20 mouse cellular contexts compared by ENCODE assay signal in genomic region chr13:23765172-23765513, GRCm38 (mm10). TPM values are rescaled to one million over a fixed set of nuclear protein-coding genes. Genes with fewer than 3 reads are reported as not detected.
DNase-seq lines count a peak whose midpoint lies in the region; ATAC-seq and TF ChIP-seq lines count a peak whose summit lies in the region.
"Had no signal": no experiment of that assay in that cellular context is flagged by ENCODE, and none has a peak within 500 bp of the region (broad histone marks: within the 10 kb centered on the region; RNA-seq: fewer than 3 reads in every experiment).

No protein-coding gene starts in this region.

- H3K79me2 ChIP-seq in myocyte (ENCODE audit: control insufficient read depth, insufficient read depth) = no peaks in the 10 kb centered on the region

- peaks cover 18% of the 10 kb centered on the region for H3K4me1 ChIP-seq in forebrain, embryonic 12.5 days
- H3K4me1 ChIP-seq in forebrain, embryonic 11.5 days (replicated peaks; ENCODE audit: control insufficient read depth, insufficient read depth, low read length) = peaks cover 4% of the 10 kb centered on the region; the same call in 1 of the 2 replicates
- peaks cover 30% of the 10 kb centered on the region for H3K4me1 ChIP-seq in midbrain, embryonic 10.5 days
- peaks cover 21% of the 10 kb centered on the region for H3K4me1 ChIP-seq in midbrain, embryonic 16.5 days (ENCODE audit: control insufficient read depth, insufficient read depth, low read length)
- H3K4me1 ChIP-seq in embryonic facial prominence, embryonic 15.5 days = peaks cover 29% of the 10 kb centered on the region

- WGBS in forebrain, embryonic 12.5 days = 66% methylated on average over 1 of the region's 1 CpGs
- WGBS in forebrain, embryonic 11.5 days = 74% methylated on average over 1 of the region's 1 CpGs
- WGBS in midbrain, embryonic 10.5 days = 75% methylated on average over 1 of the region's 1 CpGs
- WGBS in midbrain, embryonic 16.5 days = 68% methylated on average over 1 of the region's 1 CpGs
- 83% methylated on average over 1 of the region's 1 CpGs for WGBS in embryonic facial prominence, embryonic 15.5 days

- no peak overlapping the region for H3K9ac ChIP-seq in forebrain, embryonic 12.5 days
- no peak overlapping the region for H3K9ac ChIP-seq in forebrain, embryonic 11.5 days (ENCODE audit: low read length)
- H3K9ac ChIP-seq in midbrain, embryonic 16.5 days (ENCODE audit: low read depth, low read length) = no peak overlapping the region
- no peak overlapping the region for H3K9ac ChIP-seq in embryonic facial prominence, embryonic 15.5 days
- H3K9ac ChIP-seq: forebrain, embryonic 15.5 days; midbrain, embryonic 12.5 days; neural tube, embryonic 12.5 days had no signal

- 0 out of 2 replicates have a peak overlapping the region, but pooled peaks have one; percentile 70 for H3K4me2 ChIP-seq in forebrain, embryonic 12.5 days
- no peak overlapping the region for H3K4me2 ChIP-seq in forebrain, embryonic 11.5 days (ENCODE audit: low read depth, low read length, severe bottlenecking)
- H3K4me2 ChIP-seq in midbrain, embryonic 16.5 days (ENCODE audit: low read length) = no peak overlapping the region
- peak overlapping the region; percentile 84; the same call in 1 of the 2 replicates for H3K4me2 ChIP-seq in embryonic facial prominence, embryonic 15.5 days (replicated peaks)
- H3K4me2 ChIP-seq in myocyte (ENCODE audit: low read depth) = no peak overlapping the region

- no peak for DNase-seq in forebrain, embryonic 11.5 days (ENCODE audit: low spot score)
- DNase-seq in midbrain, embryonic 10.5 days (ENCODE audit: low spot score) = no peak
- no peak for DNase-seq in spleen, adult 18-20 months
- DNase-seq: adrenal gland, postnatal 25 days; cerebellum, adult 11-12 months; gastrocnemius, postnatal 14 days; kidney, adult 9 months; lung, postnatal 10 days; retina, postnatal 1 day had no signal

- ATAC-seq in forebrain, embryonic 12.5 days (ENCODE audit: low FRiP score) = no peak
- no peak for ATAC-seq in forebrain, embryonic 11.5 days (replicated peaks; ENCODE audit: low FRiP score)
- ATAC-seq in midbrain, embryonic 16.5 days = no peak
- no peak for ATAC-seq in embryonic facial prominence, embryonic 15.5 days (ENCODE audit: insufficient number of reproducible peaks, low FRiP score, low TSS enrichment, low read depth)
- ATAC-seq in activated CD4-positive, CD25-positive, alpha-beta regulatory T cell, adult 4 months = no peak
- ATAC-seq: forebrain, embryonic 15.5 days had no signal

- no peaks in the 10 kb centered on the region for H3K9me3 ChIP-seq in forebrain, embryonic 12.5 days
- no peaks in the 10 kb centered on the region for H3K9me3 ChIP-seq in forebrain, embryonic 11.5 days (ENCODE audit: control insufficient read depth, low read length)
- no peaks in the 10 kb centered on the region for H3K9me3 ChIP-seq in midbrain, embryonic 10.5 days (replicated peaks)
- no peaks in the 10 kb centered on the region for H3K9me3 ChIP-seq in midbrain, embryonic 16.5 days (replicated peaks; ENCODE audit: control insufficient read depth, low read length, poor library complexity, severe bottlenecking)
- H3K9me3 ChIP-seq in embryonic facial prominence, embryonic 15.5 days (replicated peaks) = no peaks in the 10 kb centered on the region
- H3K9me3 ChIP-seq: forebrain, embryonic 15.5 days; hindbrain, embryonic 15.5 days; midbrain, embryonic 12.5 days; neural tube, embryonic 12.5 days had no signal

- H3K36me3 ChIP-seq in forebrain, embryonic 12.5 days (replicated peaks) = no peaks in the 10 kb centered on the region
- no peaks in the 10 kb centered on the region for H3K36me3 ChIP-seq in forebrain, embryonic 11.5 days (ENCODE audit: control insufficient read depth, insufficient read depth, low read length)
- H3K36me3 ChIP-seq in midbrain, embryonic 10.5 days = no peaks in the 10 kb centered on the region
- no peaks in the 10 kb centered on the region for H3K36me3 ChIP-seq in midbrain, embryonic 16.5 days (ENCODE audit: control insufficient read depth, insufficient read depth, low read length)
- H3K36me3 ChIP-seq in embryonic facial prominence, embryonic 15.5 days = no peaks in the 10 kb centered on the region
- H3K36me3 ChIP-seq in myocyte (ENCODE audit: control insufficient read depth, insufficient read depth) = no peaks in the 10 kb centered on the region
- H3K36me3 ChIP-seq: forebrain, embryonic 15.5 days; hindbrain, embryonic 15.5 days; midbrain, embryonic 12.5 days; neural tube, embryonic 12.5 days had no signal

- H3K27me3 ChIP-seq in forebrain, embryonic 12.5 days = no peaks in the 10 kb centered on the region
- no peaks in the 10 kb centered on the region for H3K27me3 ChIP-seq in forebrain, embryonic 11.5 days (ENCODE audit: control insufficient read depth, insufficient read depth, low read length)
- H3K27me3 ChIP-seq in midbrain, embryonic 10.5 days (ENCODE audit: low read depth, poor library complexity, severe bottlenecking) = no peaks in the 10 kb centered on the region
- no peaks in the 10 kb centered on the region for H3K27me3 ChIP-seq in midbrain, embryonic 16.5 days (ENCODE audit: control insufficient read depth, insufficient read depth, low read depth, low read length)
- no peaks in the 10 kb centered on the region for H3K27me3 ChIP-seq in embryonic facial prominence, embryonic 15.5 days
- H3K27me3 ChIP-seq in myocyte (ENCODE audit: control insufficient read depth, insufficient read depth, insufficient read length) = no peaks in the 10 kb centered on the region
- H3K27me3 ChIP-seq: forebrain, embryonic 15.5 days; hindbrain, embryonic 15.5 days; midbrain, embryonic 12.5 days; neural tube, embryonic 12.5 days had no signal

- no peak for TF ChIP-seq POLR2A in myocyte (IDR thresholded peaks at IDR 0.05; ENCODE audit: insufficient read length, low read depth)

- H3K4me3 ChIP-seq in forebrain, embryonic 12.5 days (replicated peaks) = no peak overlapping the region
- H3K4me3 ChIP-seq in forebrain, embryonic 11.5 days (ENCODE audit: low read depth, low read length) = no peak overlapping the region
- peak overlapping the region; percentile 69 for H3K4me3 ChIP-seq in midbrain, embryonic 10.5 days
- H3K4me3 ChIP-seq in midbrain, embryonic 16.5 days (ENCODE audit: low read depth, low read length) = no peak overlapping the region
- 0 out of 2 replicates have a peak overlapping the region, but pooled peaks have one; percentile 4 for H3K4me3 ChIP-seq in embryonic facial prominence, embryonic 15.5 days (replicated peaks)
- H3K4me3 ChIP-seq in myocyte = peak overlapping the region; percentile 29
- H3K4me3 ChIP-seq: neural tube, embryonic 12.5 days had no signal

- 0 out of 2 replicates have a peak overlapping the region, but pooled peaks have one; percentile 25 for H3K27ac ChIP-seq in forebrain, embryonic 12.5 days
- no peak overlapping the region for H3K27ac ChIP-seq in forebrain, embryonic 11.5 days (ENCODE audit: low read depth, low read length)
- H3K27ac ChIP-seq in midbrain, embryonic 10.5 days (replicated peaks) = peak overlapping the region; percentile 92; the same call in 1 of the 2 replicates
- no peak overlapping the region for H3K27ac ChIP-seq in midbrain, embryonic 16.5 days (ENCODE audit: low read length)
- no peak overlapping the region for H3K27ac ChIP-seq in embryonic facial prominence, embryonic 15.5 days (replicated peaks)
- H3K27ac ChIP-seq: midbrain, embryonic 12.5 days; neural tube, embryonic 12.5 days had no signal

- H3ac ChIP-seq in myocyte (ENCODE audit: control insufficient read depth, insufficient read length) = no peak overlapping the region

RNA-seq across cellular contexts. Expression of gene Hist1h1a, which starts 1.7 kb away (rescaled TPM):
- polyA plus RNA-seq in forebrain, embryonic 12.5 days (2016; fragmentation: Nextera tagmentation; extraction: Ambion mirVana) = 3.3 and 4.0 TPM in 2 replicates
- 2.7 and 4.0 TPM in 2 replicates for polyA plus RNA-seq in forebrain, embryonic 11.5 days (2014; fragmentation: Nextera tagmentation; extraction: Ambion mirVana)
- 1.7 and 2.7 TPM in 2 replicates for polyA plus RNA-seq in midbrain, embryonic 10.5 days (2016; fragmentation: Nextera tagmentation; extraction: Ambion mirVana)
- polyA plus RNA-seq in midbrain, embryonic 16.5 days (2015; fragmentation: Nextera tagmentation; extraction: Ambion mirVana) = 0.30 TPM in 1 of 2 replicates, not detected in the other
- polyA plus RNA-seq in embryonic facial prominence, embryonic 15.5 days (2015; fragmentation: Nextera tagmentation; extraction: Ambion mirVana) = 1.8 and 1.9 TPM in 2 replicates
- 0.98 TPM for polyA plus RNA-seq in myocyte (2012; fragmentation: generic; extraction: Trizol)
- 1 to 10 TPM; 5.1 to 7.8 TPM for polyA plus RNA-seq in activated CD4-positive, CD25-positive, alpha-beta regulatory T cell, adult 4 months (2017; shearing (Covaris generic))

RNA-seq across cellular contexts. Expression of gene Hist1h3a, which starts 3.0 kb away (rescaled TPM):
- 5.1 and 5.2 TPM in 2 replicates for polyA plus RNA-seq in forebrain, embryonic 12.5 days (2016; fragmentation: Nextera tagmentation; extraction: Ambion mirVana)
- polyA plus RNA-seq in forebrain, embryonic 11.5 days (2014; fragmentation: Nextera tagmentation; extraction: Ambion mirVana) = 2.9 and 5.4 TPM in 2 replicates
- 3.6 and 3.9 TPM in 2 replicates for polyA plus RNA-seq in midbrain, embryonic 10.5 days (2016; fragmentation: Nextera tagmentation; extraction: Ambion mirVana)
- 0.40 and 0.68 TPM in 2 replicates for polyA plus RNA-seq in midbrain, embryonic 16.5 days (2015; fragmentation: Nextera tagmentation; extraction: Ambion mirVana)
- 2.3 and 3.5 TPM in 2 replicates for polyA plus RNA-seq in embryonic facial prominence, embryonic 15.5 days (2015; fragmentation: Nextera tagmentation; extraction: Ambion mirVana)
- 1.3 TPM for polyA plus RNA-seq in myocyte (2012; fragmentation: generic; extraction: Trizol)
- 1 to 10 TPM in 1 of 2 experiments, under 1 TPM in 1; 0.73 to 1.7 TPM for polyA plus RNA-seq in activated CD4-positive, CD25-positive, alpha-beta regulatory T cell, adult 4 months (2017; shearing (Covaris generic))

RNA-seq across cellular contexts. Expression of gene Hist1h4a, which starts 4.1 kb away (rescaled TPM):
- polyA plus RNA-seq in forebrain, embryonic 12.5 days (2016; fragmentation: Nextera tagmentation; extraction: Ambion mirVana) = 0.88 TPM in 1 of 2 replicates, not detected in the other
- polyA plus RNA-seq in forebrain, embryonic 11.5 days (2014; fragmentation: Nextera tagmentation; extraction: Ambion mirVana) = 0.95 TPM in 1 of 2 replicates, not detected in the other
- 0.42 TPM in 1 of 2 replicates, not detected in the other for polyA plus RNA-seq in midbrain, embryonic 10.5 days (2016; fragmentation: Nextera tagmentation; extraction: Ambion mirVana)
- polyA plus RNA-seq in midbrain, embryonic 16.5 days (2015; fragmentation: Nextera tagmentation; extraction: Ambion mirVana) = 0.47 and 0.72 TPM in 2 replicates
- polyA plus RNA-seq in embryonic facial prominence, embryonic 15.5 days (2015; fragmentation: Nextera tagmentation; extraction: Ambion mirVana) = 0.39 and 0.42 TPM in 2 replicates
- polyA plus RNA-seq in myocyte (2012; fragmentation: generic; extraction: Trizol) = 4.2 TPM
- 1 to 10 TPM in 1 of 2 experiments, not detected in 1; 3.1 TPM for polyA plus RNA-seq in activated CD4-positive, CD25-positive, alpha-beta regulatory T cell, adult 4 months (2017; shearing (Covaris generic))

RNA-seq across cellular contexts. Expression of gene Trim38, which starts 4.6 kb away (rescaled TPM):
- 0.18 TPM in 1 of 2 replicates, not detected in the other for polyA plus RNA-seq in forebrain, embryonic 12.5 days (2016; fragmentation: Nextera tagmentation; extraction: Ambion mirVana)
- polyA plus RNA-seq in forebrain, embryonic 11.5 days (2014; fragmentation: Nextera tagmentation; extraction: Ambion mirVana) = 0.13 TPM in 1 of 2 replicates, not detected in the other
- 0.20 TPM in 1 of 2 replicates, not detected in the other for polyA plus RNA-seq in midbrain, embryonic 10.5 days (2016; fragmentation: Nextera tagmentation; extraction: Ambion mirVana)
- not detected in 2 replicates for polyA plus RNA-seq in midbrain, embryonic 16.5 days (2015; fragmentation: Nextera tagmentation; extraction: Ambion mirVana)
- polyA plus RNA-seq in embryonic facial prominence, embryonic 15.5 days (2015; fragmentation: Nextera tagmentation; extraction: Ambion mirVana) = not detected in 2 replicates
- not detected for polyA plus RNA-seq in myocyte (2012; fragmentation: generic; extraction: Trizol)
- polyA plus RNA-seq in activated CD4-positive, CD25-positive, alpha-beta regulatory T cell, adult 4 months (2017; shearing (Covaris generic)) = not detected
- polyA plus RNA-seq: heart, embryonic 16.5 days; midbrain, embryonic 12.5 days; neural tube, embryonic 12.5 days; spleen, adult 2 months had no signal

RNA-seq across cellular contexts. Expression of gene Hist1h4b, which starts 8.3 kb away (rescaled TPM):
- polyA plus RNA-seq in forebrain, embryonic 12.5 days (2016; fragmentation: Nextera tagmentation; extraction: Ambion mirVana) = 5.3 and 8.2 TPM in 2 replicates
- polyA plus RNA-seq in forebrain, embryonic 11.5 days (2014; fragmentation: Nextera tagmentation; extraction: Ambion mirVana) = 4.7 and 5.9 TPM in 2 replicates
- 4.9 and 6.9 TPM in 2 replicates for polyA plus RNA-seq in midbrain, embryonic 10.5 days (2016; fragmentation: Nextera tagmentation; extraction: Ambion mirVana)
- 0.98 and 1.8 TPM in 2 replicates for polyA plus RNA-seq in midbrain, embryonic 16.5 days (2015; fragmentation: Nextera tagmentation; extraction: Ambion mirVana)
- 2.6 and 3.0 TPM in 2 replicates for polyA plus RNA-seq in embryonic facial prominence, embryonic 15.5 days (2015; fragmentation: Nextera tagmentation; extraction: Ambion mirVana)
- polyA plus RNA-seq in myocyte (2012; fragmentation: generic; extraction: Trizol) = 5.5 TPM
- 1 to 10 TPM in 1 of 2 experiments, not detected in 1; 2.8 TPM for polyA plus RNA-seq in activated CD4-positive, CD25-positive, alpha-beta regulatory T cell, adult 4 months (2017; shearing (Covaris generic))

Comparison
In these comparisons a context has a peak if more than half of its experiments do, and no peak if none do; other contexts are left out.
1. H3K27ac ChIP-seq: peak in forebrain, embryonic 12.5 days (single experiment) and midbrain, embryonic 10.5 days (single experiment); none in forebrain, embryonic 11.5 days (single experiment), midbrain, embryonic 16.5 days (single experiment) and embryonic facial prominence, embryonic 15.5 days (single experiment).
2. H3K4me2 ChIP-seq: peak in forebrain, embryonic 12.5 days (single experiment) and embryonic facial prominence, embryonic 15.5 days (single experiment); none in forebrain, embryonic 11.5 days (single experiment), midbrain, embryonic 16.5 days (single experiment) and myocyte (single experiment).
3. H3K4me3 ChIP-seq: peak in midbrain, embryonic 10.5 days (single experiment), embryonic facial prominence, embryonic 15.5 days (single experiment) and myocyte (single experiment); none in forebrain, embryonic 12.5 days (single experiment), forebrain, embryonic 11.5 days (single experiment) and midbrain, embryonic 16.5 days (single experiment).